Mouse (Mus musculus): Measurements from ENCODE around the gene Ing3. TPM values are rescaled to one million over a fixed set of nuclear protein-coding genes. Genes with fewer than 3 reads are reported as not detected.
A peak's percentile ranks its signal among the peaks of the same experiment; 100 is the strongest.

The Ing3 gene
- polyA plus RNA-seq, 1 experiment from 2014 or later, result 49.3 TPM

DNA sequence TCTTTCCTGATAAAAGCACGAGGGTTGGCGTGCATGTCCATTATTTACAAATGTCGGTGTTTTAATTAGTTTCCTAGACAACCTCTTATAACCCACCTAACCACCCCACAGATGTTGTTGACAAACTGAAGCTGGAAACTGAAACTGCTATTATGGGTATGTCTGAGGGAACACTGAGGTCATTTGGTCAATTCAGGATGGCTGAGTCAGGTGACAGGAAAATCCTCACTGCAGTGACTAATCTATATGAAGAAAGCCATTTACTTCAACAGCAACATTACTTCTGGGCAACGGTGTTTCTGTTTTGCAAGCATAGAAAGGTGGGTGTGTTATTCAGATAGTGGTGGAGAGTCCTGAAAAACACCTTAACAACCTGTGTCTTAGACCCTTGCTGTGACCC is 48.8 kb downstream of the Ing3 start:
- no peak overlapping the region for H3K9ac ChIP-seq
- peaks cover 42% of the 10 kb centered on the region for H3K4me1 ChIP-seq
- no peak overlapping the region for H3K4me3 ChIP-seq
- no peaks in the 10 kb centered on the region for H3K27me3 ChIP-seq
- no peaks in the 10 kb centered on the region for H3K36me3 ChIP-seq
- 37% methylated on average over 4 of the region's 4 CpGs for WGBS
- no peak overlapping the region for H3K4me2 ChIP-seq
- no peaks in the 10 kb centered on the region for H3K9me3 ChIP-seq
- ATAC-seq (ENCODE audit: insufficient number of reproducible peaks, low FRiP score, low TSS enrichment, low read depth), result no peak
- peak overlapping the region; percentile 72 for H3K27ac ChIP-seq

DNA sequence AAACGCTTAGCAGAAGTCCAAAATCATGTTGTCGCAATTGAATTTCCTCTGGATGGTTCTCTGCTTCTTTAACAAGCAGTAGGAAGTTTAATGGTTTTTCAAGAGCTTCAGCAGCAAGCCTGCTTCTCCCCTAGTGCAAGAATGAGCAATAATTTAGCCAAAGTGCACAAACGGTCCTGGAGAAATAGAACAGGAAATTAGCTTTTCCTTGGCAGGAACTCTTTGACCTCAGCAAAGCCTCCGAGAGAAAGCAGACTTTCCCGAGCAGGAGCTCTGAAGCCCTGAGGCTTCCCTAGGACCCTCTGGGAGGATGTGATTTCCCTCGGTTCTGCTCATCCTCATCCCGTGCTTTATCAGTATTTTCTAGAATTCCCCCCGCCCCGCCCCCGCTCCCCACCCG is 49.7 kb downstream of the Ing3 start:
- Histone ChIP-seq H3K9me3 (no peaks in the 10 kb centered on the region), H3K4me1 (peaks cover 47% of the 10 kb centered on the region), H3K27ac (peak overlapping the region; percentile 72), H3K4me3 (no peak overlapping the region), H3K4me2 (peak overlapping the region; percentile 27), H3K9ac (no peak overlapping the region), H3K27me3 (no peaks in the 10 kb centered on the region), H3K36me3 (no peaks in the 10 kb centered on the region)
- no peak for ATAC-seq (ENCODE audit: insufficient number of reproducible peaks, low FRiP score, low TSS enrichment, low read depth)
- 20% methylated on average over 11 of the region's 11 CpGs for WGBS

DNA sequence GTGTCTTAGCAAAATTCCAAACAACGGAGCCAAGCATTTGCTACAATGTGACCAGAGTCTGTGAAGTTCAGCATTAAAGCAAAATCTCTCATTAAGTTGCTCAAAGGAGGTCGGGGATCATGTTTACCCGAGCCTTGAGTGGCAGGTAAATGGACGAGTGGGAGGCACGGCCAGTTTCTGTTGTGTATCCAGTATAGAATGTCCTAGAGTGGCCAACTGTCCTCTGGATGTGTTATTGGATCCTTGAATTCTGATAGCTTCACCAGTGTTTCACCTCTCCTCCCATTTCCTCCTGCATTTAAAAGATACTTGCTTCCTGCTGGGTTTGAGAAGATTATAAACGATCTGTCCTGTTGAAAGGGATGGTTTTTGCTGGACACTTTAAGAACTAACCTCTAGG is 50.7 kb downstream of the Ing3 start:
- Histone ChIP-seq H3K9ac (no peak overlapping the region), H3K4me3 (no peak overlapping the region), H3K9me3 (no peaks in the 10 kb centered on the region), H3K4me2 (no peak overlapping the region), H3K4me1 (peaks cover 47% of the 10 kb centered on the region), H3K36me3 (no peaks in the 10 kb centered on the region), H3K27me3 (no peaks in the 10 kb centered on the region), H3K27ac (no peak overlapping the region)
- no peak for ATAC-seq (ENCODE audit: insufficient number of reproducible peaks, low FRiP score, low TSS enrichment, low read depth)
- 45% methylated on average over 6 of the region's 6 CpGs for WGBS

GRCm38 (mm10) chr6:22000881-22001280 is 51.5 kb downstream of the Ing3 start:
- Histone ChIP-seq H3K27ac (no peak overlapping the region), H3K27me3 (no peaks in the 10 kb centered on the region), H3K9ac (no peak overlapping the region), H3K4me1 (peaks cover 47% of the 10 kb centered on the region), H3K4me2 (no peak overlapping the region), H3K4me3 (no peak overlapping the region), H3K9me3 (no peaks in the 10 kb centered on the region), H3K36me3 (no peaks in the 10 kb centered on the region)
- 57% methylated on average over 3 of the region's 3 CpGs for WGBS
- no peak for ATAC-seq (ENCODE audit: insufficient number of reproducible peaks, low FRiP score, low TSS enrichment, low read depth)

- 65% methylated on average over 5 of the region's 5 CpGs for WGBS
- no peak for ATAC-seq (ENCODE audit: insufficient number of reproducible peaks, low FRiP score, low TSS enrichment, low read depth)
- no peaks in the 10 kb centered on the region for H3K36me3 ChIP-seq
- no peak overlapping the region for H3K4me3 ChIP-seq
- H3K9me3 ChIP-seq, result no peaks in the 10 kb centered on the region
- H3K27ac ChIP-seq, result no peak overlapping the region
- H3K4me1 ChIP-seq, result peaks cover 47% of the 10 kb centered on the region
- no peak overlapping the region for H3K9ac ChIP-seq
- no peaks in the 10 kb centered on the region for H3K27me3 ChIP-seq
- no peak overlapping the region for H3K4me2 ChIP-seq
These were observed 52.0 kb downstream of the Ing3 start for GRCm38 (mm10) chr6:22001284-22001916.

- Histone ChIP-seq H3K4me3 (no peak overlapping the region), H3K27ac (peak overlapping the region; percentile 47), H3K27me3 (no peaks in the 10 kb centered on the region), H3K9ac (no peak overlapping the region), H3K9me3 (no peaks in the 10 kb centered on the region), H3K4me1 (peaks cover 45% of the 10 kb centered on the region), H3K4me2 (no peak overlapping the region), H3K36me3 (no peaks in the 10 kb centered on the region)
- 59% methylated on average over 17 of the region's 17 CpGs for WGBS
- ATAC-seq (ENCODE audit: insufficient number of reproducible peaks, low FRiP score, low TSS enrichment, low read depth), result no peak
These were observed 53.3 kb downstream of the Ing3 start for GRCm38 (mm10) chr6:22002521-22003199.

GRCm38 (mm10) chr6:22003200-22003587 is 53.8 kb downstream of the Ing3 start:
- peaks cover 45% of the 10 kb centered on the region for H3K4me1 ChIP-seq
- H3K9me3 ChIP-seq, result no peaks in the 10 kb centered on the region
- no peaks in the 10 kb centered on the region for H3K36me3 ChIP-seq
- peak overlapping the region; percentile 47 for H3K27ac ChIP-seq
- no peak overlapping the region for H3K4me3 ChIP-seq
- H3K27me3 ChIP-seq, result no peaks in the 10 kb centered on the region
- H3K4me2 ChIP-seq, result no peak overlapping the region
- peak; percentile 40; the same call in 1 of the 2 replicates for ATAC-seq (ENCODE audit: insufficient number of reproducible peaks, low FRiP score, low TSS enrichment, low read depth)
- WGBS, result 21% methylated on average over 6 of the region's 6 CpGs
- H3K9ac ChIP-seq, result no peak overlapping the region

DNA sequence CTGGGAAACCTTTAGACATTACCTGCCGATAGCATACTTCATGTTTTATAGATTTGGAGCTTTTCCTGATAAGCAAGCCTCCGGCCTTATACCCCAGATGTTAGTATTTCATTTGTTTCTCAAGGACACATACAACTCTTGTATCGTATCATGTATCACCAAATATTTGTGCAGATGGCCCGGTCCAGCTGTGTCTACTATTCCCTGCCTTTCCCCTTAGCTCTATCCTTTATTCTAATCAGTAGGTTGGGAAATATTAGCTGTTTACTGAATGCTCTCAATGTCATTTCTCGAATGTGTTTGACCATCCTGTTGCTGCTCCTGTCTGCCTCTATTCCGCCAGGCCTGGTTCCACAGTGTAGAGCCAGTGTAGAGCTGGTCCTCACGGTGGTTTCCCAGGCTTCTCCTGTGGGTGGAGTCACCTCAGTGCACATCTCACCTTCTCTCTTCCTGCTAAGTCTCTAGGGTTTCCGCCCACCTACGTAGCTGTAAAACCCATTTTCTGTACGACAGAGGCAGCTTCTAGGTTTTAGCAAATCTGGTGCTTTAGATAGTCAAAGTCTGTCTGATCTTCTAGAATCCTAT is 54.7 kb downstream of the Ing3 start:
- H3K27me3 ChIP-seq, result no peaks in the 10 kb centered on the region
- H3K27ac ChIP-seq, result no peak overlapping the region; the same call in 1 of the 2 replicates
- WGBS, result 83% methylated on average over 10 of the region's 10 CpGs
- no peak overlapping the region for H3K9ac ChIP-seq
- H3K4me2 ChIP-seq, result no peak overlapping the region
- peaks cover 36% of the 10 kb centered on the region for H3K4me1 ChIP-seq
- H3K9me3 ChIP-seq, result no peaks in the 10 kb centered on the region
- no peak for ATAC-seq (ENCODE audit: insufficient number of reproducible peaks, low FRiP score, low TSS enrichment, low read depth)
- peaks cover 3% of the 10 kb centered on the region; the same call in 1 of the 2 replicates for H3K36me3 ChIP-seq
- no peak overlapping the region for H3K4me3 ChIP-seq

- Histone ChIP-seq H3K27me3 (no peaks in the 10 kb centered on the region), H3K27ac (no peak overlapping the region), H3K9me3 (no peaks in the 10 kb centered on the region), H3K4me3 (no peak overlapping the region), H3K36me3 (peaks cover 3% of the 10 kb centered on the region; the same call in 1 of the 2 replicates), H3K4me1 (peaks cover 9% of the 10 kb centered on the region; the same call in 1 of the 2 replicates), H3K4me2 (no peak overlapping the region), H3K9ac (no peak overlapping the region)
- ATAC-seq (ENCODE audit: insufficient number of reproducible peaks, low FRiP score, low TSS enrichment, low read depth), result no peak
- WGBS, result 94% methylated on average over 7 of the region's 7 CpGs
These were observed 59.0 kb downstream of the Ing3 start for GRCm38 (mm10) chr6:22008346-22008745.

DNA sequence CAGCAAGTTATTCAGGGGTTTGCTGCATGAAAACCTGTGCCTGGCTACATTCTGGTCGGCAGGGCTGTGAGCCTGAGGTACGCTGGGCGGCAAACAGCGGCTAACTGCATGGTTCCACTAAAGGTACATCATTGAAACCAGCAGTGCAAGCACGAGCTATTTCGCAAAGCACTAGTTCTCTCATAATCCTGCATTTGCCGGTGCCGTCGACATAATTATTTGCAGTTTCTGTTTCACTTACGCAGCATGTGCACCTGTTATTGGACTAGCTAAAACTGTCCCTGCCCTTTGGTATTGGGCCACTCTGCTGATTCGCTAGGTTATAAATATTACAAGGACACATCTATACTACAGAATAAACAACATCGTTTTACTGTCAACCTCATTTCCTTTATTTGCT is 60.9 kb downstream of the Ing3 start:
- Histone ChIP-seq H3K4me3 (no peak overlapping the region), H3K36me3 (peaks cover 6% of the 10 kb centered on the region; the same call in 1 of the 2 replicates), H3K4me2 (no peak overlapping the region), H3K4me1 (peaks cover 6% of the 10 kb centered on the region; the same call in 1 of the 2 replicates), H3K27ac (no peak overlapping the region), H3K9me3 (no peaks in the 10 kb centered on the region), H3K9ac (no peak overlapping the region), H3K27me3 (no peaks in the 10 kb centered on the region)
- no peak for ATAC-seq (ENCODE audit: insufficient number of reproducible peaks, low FRiP score, low TSS enrichment, low read depth)
- 69% methylated on average over 12 of the region's 12 CpGs for WGBS

GRCm38 (mm10) chr6:22010761-22011281 is 61.5 kb downstream of the Ing3 start:
- Histone ChIP-seq H3K4me3 (no peak overlapping the region), H3K4me1 (peaks cover 6% of the 10 kb centered on the region; the same call in 1 of the 2 replicates), H3K36me3 (peaks cover 6% of the 10 kb centered on the region; the same call in 1 of the 2 replicates), H3K27me3 (no peaks in the 10 kb centered on the region), H3K9me3 (no peaks in the 10 kb centered on the region), H3K9ac (no peak overlapping the region), H3K27ac (no peak overlapping the region), H3K4me2 (no peak overlapping the region)
- 86% methylated on average over 11 of the region's 11 CpGs for WGBS
- no peak for ATAC-seq (ENCODE audit: insufficient number of reproducible peaks, low FRiP score, low TSS enrichment, low read depth)

DNA sequence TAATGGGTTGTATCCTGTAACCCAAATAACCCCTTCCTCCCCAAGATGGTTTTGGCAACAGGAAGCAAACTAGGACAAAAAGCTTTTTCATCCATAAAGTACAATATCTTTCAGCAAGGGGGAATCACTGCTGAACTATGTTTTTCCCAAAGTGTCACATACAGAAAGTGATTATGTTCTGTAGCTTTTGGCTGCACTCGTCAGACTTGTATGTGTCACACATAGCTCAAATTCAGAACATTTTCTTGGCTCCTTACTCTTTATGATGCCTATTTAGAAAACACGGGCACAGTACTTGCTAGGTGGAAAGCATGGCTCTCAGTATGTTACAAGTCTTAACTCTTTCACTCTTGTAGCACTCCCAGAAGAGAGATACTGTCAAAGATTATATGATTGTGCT is 62.2 kb downstream of the Ing3 start:
- WGBS, result 32% methylated on average over 2 of the region's 2 CpGs
- Histone ChIP-seq H3K27ac (no peak overlapping the region), H3K9ac (no peak overlapping the region), H3K27me3 (no peaks in the 10 kb centered on the region), H3K4me2 (no peak overlapping the region), H3K4me3 (no peak overlapping the region), H3K9me3 (no peaks in the 10 kb centered on the region), H3K36me3 (peaks cover 6% of the 10 kb centered on the region; the same call in 1 of the 2 replicates), H3K4me1 (peaks cover 6% of the 10 kb centered on the region; the same call in 1 of the 2 replicates)
- no peak for ATAC-seq (ENCODE audit: insufficient number of reproducible peaks, low FRiP score, low TSS enrichment, low read depth)
